Mouse (Mus musculus): Measurements from ENCODE around the gene Mis18a. TPM values are rescaled to one million over a fixed set of nuclear protein-coding genes. Genes with fewer than 3 reads are reported as not detected.

Gene Mis18a
- 8.6 and 9.7 TPM in 2 replicates for total RNA-seq (2021)
- long read RNA-seq: 0 reads

DNA sequence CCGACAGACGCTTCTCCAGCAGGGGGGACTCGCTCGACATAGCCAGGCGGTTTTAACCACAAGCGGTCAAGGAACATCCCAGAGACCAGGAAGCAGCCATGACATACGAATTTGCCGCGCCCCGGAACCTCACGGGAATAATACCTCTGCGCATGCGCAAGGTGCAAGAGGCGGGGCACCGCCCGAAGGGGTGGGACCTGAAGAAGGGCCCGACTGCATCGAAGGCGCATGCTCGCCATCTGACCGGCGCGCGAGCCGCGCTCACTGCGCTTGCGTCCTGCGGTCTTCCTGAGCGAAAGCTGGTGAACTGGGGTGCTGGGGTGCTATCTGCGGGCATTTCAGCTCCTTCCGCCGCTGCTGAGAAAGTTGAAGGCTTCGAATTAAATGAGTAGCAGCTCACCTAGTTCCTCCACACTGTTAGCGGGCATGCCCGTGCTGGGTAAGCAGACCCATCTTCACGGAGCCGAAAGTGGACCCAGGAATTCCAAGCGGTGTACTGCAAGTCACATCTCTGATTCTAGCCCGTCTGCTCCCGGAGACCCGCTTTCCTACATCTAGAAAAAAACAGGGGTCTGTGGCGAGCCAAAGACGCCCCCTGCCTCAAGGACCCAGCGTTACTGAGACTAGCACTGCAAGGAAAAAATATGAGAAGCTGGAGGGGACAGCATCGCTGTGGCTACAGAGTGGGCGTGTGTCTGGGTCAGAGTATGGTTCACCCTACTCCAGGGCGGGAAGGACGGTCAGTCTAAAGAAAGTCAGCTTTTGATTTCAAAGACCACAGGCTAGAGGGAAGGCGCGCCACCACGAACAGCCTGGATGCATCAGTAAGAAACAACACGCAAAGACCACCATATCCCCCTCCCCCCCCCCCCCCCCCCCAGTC, at the start of gene Mis18a:
TSS of gene Mis18a (minus strand) at position 172 of the 883 bp plus-strand sequence.
- DNase-seq: peak; percentile 98

GRCm38 (mm10) chr16:90775946-90776520, 48.8 kb upstream of the Mis18a start:
- DNase-seq: no peak

DNA sequence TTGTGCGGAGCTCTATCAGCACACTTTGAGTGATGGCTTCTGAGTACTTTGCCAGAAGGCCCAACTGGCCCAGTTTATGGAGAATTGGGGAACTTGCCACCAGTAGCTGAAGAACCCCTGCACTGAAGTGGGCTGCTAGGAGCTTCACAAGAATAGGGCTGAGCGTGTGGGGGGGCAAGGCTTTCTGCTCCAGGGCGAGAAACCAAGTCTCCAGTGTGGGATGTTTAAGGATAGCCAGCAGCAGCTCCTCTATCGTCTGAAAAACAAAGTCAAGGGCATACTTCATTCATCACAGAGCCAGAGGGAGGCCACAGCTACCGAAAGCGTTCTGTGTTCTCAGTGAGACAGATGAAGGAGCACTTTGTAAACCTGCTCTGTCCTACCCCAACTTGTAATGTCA, 47.4 kb upstream of the Mis18a start:
- no peak for DNase-seq

DNA sequence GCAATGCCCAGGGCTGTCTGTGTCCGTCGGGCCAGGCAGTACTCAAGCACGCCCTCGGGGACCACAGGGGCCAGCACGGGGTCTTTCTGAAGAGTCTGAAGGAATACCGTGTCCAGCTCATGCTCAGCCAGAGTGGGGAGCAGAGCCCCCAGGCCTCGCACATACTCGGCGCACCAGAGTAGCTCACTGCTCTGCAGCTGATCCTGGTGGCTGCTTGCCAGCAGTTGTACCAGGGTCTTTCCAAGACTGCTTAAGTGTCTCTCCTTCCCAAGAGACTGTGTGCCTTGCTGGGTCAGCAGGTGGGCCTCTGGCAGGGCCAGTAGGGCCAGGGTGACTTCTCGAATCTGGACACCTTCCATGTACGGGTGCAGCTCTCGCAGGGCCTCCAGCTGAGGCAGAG, 47.0 kb upstream of the Mis18a start:
- no peak for DNase-seq

- DNase-seq: no peak
Measured at GRCm38 (mm10) chr16:90766919-90767454, 39.8 kb upstream of the Mis18a start.

DNA sequence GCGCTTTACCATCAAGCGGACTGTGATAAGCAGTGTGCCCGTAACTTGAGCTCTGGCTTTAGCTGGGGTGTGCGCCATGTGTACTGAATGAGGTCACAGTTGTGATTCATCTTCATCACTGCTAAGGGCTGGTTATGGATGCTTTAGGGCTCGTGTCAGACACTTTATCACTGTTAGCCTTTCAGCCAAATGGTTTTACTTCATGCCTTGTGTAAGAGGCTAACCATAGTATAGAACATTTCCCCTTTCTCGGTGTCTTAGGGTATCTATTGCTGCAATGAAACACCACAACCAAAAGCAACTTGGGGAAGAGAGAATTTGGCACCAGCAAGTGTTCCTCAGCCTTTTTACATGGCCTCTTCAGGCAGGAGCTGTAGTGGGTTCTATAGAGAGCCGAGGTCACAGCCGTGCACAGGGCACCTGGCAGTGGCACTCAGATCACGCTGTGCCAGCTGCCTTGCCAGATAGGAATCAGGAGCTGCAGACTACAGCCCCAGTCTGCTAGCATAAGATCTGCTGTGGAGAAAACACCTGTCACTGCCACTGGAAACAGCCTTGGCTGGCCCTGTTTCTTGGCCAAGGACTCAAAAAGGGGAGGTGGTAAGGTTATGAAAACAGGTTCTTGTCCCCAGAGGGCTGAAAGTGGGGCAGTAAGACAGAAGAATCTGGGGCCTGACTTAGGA, 38.1 kb upstream of the Mis18a start:
- peak; percentile 49 for DNase-seq

- no peak for DNase-seq
Measured at GRCm38 (mm10) chr16:90760515-90760914, 33.3 kb upstream of the Mis18a start.

DNA sequence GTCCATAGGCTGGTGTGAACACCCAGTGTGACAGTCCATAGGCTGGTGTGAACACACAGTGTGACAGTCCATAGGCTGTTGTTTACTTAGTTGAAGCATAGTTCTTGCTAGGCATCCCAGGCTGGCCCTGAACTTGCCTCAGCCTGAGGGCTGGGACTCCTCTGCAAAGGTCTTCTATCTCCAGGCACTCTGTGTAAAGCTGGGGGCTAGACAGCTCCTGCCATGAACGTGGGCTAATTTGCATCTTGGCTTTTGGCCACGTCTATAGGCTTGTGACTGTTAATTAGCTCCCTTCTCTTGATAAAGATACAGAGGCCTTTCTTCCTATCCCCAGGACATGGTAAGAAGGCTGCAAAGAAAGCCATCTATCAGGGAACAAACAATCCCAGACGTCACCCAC, 32.1 kb upstream of the Mis18a start:
- DNase-seq: no peak

DNA sequence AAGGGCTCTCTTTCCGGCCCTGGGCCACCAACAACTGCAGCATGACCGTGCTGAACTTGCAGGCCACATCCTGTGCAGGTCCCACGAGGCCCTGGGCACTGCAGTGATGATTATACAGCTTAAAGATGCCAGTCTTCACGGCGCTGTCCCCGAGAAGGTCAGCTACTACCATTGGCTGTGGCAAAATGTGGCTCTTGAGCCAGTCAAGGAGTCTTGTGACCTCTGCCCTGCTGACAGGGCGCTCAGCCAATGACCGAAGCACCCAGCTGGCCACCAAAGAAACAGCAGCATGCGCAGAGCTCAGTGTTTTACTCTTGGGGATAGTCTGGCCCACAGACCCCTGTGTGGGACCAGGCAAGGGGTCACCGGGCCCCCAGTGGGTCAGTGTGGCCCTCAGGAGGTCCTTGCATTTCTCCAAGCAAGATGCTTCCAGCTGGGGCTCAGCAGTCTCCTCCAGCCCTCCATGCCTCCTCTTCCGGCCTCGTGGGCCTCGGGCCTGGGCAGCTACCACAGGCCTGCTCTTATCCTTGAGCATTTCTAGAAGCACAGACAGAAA, 26.3 kb upstream of the Mis18a start:
- DNase-seq: peak; percentile 45

- no peak for DNase-seq
Measured at GRCm38 (mm10) chr16:90748169-90748568, 21.0 kb upstream of the Mis18a start.

DNA sequence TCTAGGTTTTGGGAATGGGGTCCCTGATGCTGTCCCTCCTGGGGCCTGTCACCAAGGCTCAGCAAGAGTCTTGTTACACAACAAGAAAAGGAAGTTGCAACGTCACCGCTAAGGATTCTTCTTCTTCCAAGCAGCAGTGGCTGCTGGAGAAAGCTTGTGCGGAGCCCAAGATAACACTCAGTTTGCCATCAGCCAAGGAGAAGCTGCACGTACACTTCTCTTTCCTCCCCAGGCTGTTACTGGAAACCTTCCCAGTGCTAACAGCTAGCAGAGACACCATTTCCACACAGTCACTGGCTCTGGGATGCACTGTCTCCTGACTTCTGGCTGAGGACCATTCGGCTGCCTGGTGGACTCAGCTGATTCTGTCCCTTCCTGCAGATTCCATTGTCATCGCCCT, 19.9 kb upstream of the Mis18a start:
- no peak for DNase-seq

- peak; percentile 88 for DNase-seq
Measured at GRCm38 (mm10) chr16:90738092-90738956, 11.1 kb upstream of the Mis18a start, which contains the start of gene Mrap. Gene Mrap (plus strand): TSS chr16:90738207.

DNA sequence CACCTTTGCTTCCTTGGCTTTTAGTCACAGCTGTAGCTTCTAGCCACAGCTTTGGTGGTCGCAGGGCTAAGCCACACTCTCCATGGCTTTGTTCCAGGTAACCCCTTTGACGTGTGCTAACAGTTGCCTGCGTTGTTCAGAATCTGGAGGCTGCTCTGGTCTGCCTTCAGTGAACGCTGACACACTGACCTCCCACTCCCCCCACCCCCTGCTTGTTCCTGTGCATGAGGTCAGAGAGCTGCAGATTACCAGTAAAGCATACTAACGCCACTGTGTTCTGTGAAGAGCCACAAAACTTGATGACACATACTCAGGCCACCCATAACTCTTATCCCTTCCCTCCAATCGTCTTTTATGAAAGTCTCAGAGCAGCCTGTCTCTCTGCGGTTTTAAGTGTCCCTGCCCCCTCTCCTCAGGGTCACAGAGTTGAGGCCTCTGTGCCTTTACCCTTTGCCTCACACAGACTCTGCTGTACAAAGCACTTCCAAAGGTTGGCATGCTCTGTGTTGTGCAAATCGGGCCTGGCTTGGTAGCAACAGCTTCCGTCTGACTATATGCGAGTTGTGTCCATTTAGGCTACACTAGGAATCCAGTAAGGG, 9.6 kb upstream of the Mis18a start:
- peak; percentile 69 for DNase-seq

DNA sequence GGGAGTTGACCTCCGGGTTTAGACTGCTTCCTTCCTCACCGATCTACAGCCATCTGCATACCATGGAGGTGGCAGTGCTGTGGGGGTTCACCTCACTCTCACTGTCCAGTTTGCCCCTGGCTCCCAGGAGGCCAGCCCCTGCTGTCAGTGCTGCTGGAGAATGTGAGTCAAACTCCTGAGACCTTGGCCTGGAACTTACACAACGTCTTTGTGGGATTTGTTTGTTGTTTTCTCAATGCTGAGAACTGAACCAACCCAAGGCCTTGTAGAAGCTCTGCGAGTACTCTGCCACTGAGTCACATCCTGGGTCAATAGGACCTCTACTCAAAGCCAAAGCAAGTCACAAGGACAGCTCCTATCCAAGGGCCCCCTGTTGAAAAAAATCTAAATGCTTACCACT, 8.4 kb upstream of the Mis18a start:
- DNase-seq: peak; percentile 65

DNA sequence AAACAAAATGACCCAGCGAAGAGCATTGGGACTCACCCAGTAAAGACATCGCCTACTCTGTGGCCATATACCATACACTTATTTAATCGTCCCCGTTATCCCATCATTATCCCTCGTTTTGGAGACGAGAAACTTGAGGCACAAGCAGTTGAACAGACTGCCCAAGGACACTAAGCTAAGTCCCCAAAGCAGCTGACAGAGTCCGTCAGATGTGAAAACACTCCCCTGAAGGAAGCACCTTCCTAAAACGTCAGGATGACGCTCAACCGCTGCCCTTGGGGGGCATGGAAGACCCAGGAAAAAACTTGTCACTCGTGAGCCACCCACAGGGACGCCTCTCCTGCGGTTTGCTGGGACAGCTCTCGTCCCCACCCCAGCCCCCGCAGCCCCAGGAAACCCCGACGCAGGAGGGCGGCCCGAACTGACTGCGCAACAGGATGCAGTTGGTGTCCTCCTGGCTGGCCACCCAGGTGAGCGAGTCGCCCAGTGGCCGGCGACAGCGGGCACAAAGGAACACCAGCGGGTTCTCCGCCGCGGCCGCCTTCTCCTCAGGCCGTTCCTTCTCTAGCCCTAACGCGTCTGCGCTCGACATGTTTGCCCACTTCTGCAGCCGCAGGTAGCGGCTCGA, 490 bp downstream of the Mis18a start:
- DNase-seq: no peak

- no peak for DNase-seq
Measured at GRCm38 (mm10) chr16:90724051-90724450, 3.2 kb downstream of the Mis18a start.

GRCm38 (mm10) chr16:90710313-90710712, 16.9 kb downstream of the Mis18a start:
- no peak for DNase-seq

DNA sequence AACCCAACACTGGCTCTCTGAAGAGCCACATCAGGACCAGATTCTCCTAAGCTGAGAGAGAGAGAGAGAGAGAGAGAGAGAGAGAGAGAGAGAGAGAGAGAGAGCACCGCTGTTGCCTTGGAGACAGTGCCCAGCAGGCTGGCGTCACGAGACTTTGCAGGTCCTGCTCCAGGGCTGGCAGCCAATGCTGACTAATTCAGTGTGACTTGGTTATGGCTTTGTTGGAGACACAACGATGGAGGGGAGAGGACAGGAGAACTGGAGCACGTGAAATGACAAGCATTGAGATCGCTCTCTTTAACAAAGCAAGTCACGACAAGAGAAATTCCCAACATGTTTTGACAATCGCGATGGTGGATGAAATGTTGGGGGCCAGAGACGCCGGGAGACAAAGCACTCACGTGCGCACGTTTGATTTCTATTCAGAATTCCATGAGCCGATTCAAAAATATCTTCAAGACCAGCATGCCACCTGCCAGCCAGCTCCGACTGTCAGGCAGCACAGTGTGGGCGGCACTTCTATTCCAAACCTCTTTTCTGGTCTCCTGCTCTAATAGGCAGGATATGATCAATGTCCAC, 17.4 kb downstream of the Mis18a start:
- DNase-seq: peak; percentile 79

- no peak for DNase-seq
Measured at GRCm38 (mm10) chr16:90706279-90706678, 20.9 kb downstream of the Mis18a start.

DNA sequence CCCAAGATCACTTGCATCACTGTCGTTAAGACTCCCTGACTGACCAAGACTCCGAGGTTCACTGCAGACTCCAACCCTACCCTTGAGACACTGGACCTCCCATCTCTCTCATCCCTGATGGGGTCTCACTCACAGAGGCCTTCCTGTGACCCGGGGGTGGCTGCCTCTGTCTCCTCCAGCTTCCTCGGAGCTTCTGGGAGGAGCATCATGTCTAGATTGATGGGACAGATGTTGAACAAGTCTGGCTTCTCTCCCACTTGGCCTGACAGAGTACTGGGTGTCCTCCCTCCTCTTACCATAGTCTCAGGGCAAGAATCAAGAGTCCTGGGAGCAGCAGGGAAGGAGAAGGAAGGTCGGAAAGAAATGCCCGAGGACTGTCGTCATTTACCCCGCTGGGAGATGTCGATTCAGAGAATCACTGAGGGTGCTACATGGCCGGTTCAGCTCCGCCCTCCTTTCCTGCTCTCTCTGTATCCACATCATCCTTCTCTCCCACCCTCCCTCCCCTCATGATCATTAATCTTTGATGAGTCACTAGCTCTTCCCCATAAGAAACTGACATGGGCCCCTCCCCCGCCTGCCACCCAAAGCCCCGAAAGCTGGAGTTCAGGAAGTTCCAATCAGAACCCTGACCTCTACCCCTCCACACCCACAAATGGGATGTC, 22.9 kb downstream of the Mis18a start:
- DNase-seq: peak; percentile 15
